Mouse (Mus musculus): ENCODE measurements around the gene Inava. TPM values are rescaled to one million over a fixed set of nuclear protein-coding genes. Genes with fewer than 3 reads are reported as not detected.

The Inava gene
- polyA plus RNA-seq, 1 experiment from 2014 or later = 40.3 TPM

DNA sequence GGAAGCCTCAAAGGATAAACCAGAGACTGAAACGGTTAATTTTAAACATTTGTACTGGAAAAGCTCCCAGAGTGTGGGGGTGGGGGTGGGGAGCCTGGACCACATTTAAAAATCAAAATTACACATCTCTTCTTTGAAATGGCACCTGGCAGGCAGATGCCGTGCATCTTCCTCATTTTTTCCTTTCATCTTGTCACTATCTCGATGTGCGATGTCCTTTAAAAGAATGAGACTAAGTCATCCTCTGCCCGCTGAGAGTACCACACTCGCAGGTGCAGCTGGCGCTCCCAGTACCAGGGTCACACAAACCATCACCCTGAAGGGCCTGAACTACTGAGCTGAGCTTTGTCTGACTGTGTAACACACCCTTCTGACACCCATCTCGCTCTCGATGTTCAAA is 24.4 kb upstream of the Inava start:
- peaks cover 6% of the 10 kb centered on the region; the same call in 1 of the 2 replicates for H3K4me1 ChIP-seq (ENCODE audit: control insufficient read depth, insufficient read depth, low read length)
- no peak overlapping the region for H3K9ac ChIP-seq (replicated peaks; ENCODE audit: low read depth, low read length)
- H3K9me3 ChIP-seq (ENCODE audit: control insufficient read depth, low read depth, low read length) = no peaks in the 10 kb centered on the region
- no peak overlapping the region for H3K4me3 ChIP-seq (ENCODE audit: low read depth, low read length)
- no peak overlapping the region for H3K4me2 ChIP-seq (replicated peaks; ENCODE audit: low read depth, low read length)
- H3K27ac ChIP-seq (ENCODE audit: low read length) = no peak overlapping the region
- WGBS = 66% methylated on average over 9 of the region's 9 CpGs
- ATAC-seq (ENCODE audit: insufficient number of reproducible peaks, insufficient read depth, low FRiP score, low read depth) = no peak
- H3K36me3 ChIP-seq (ENCODE audit: control insufficient read depth, insufficient read depth, low read length) = no peaks in the 10 kb centered on the region
- peaks cover 29% of the 10 kb centered on the region for H3K27me3 ChIP-seq (ENCODE audit: control insufficient read depth, insufficient read depth, low read length)

GRCm38 (mm10) chr1:136255657-136256056 is 21.6 kb upstream of the Inava start:
- no peak overlapping the region for H3K4me2 ChIP-seq (replicated peaks; ENCODE audit: low read depth, low read length)
- no peak overlapping the region for H3K27ac ChIP-seq (ENCODE audit: low read length)
- H3K4me3 ChIP-seq (ENCODE audit: low read depth, low read length) = no peak overlapping the region
- H3K9me3 ChIP-seq (ENCODE audit: control insufficient read depth, low read depth, low read length) = no peaks in the 10 kb centered on the region
- peaks cover 21% of the 10 kb centered on the region for H3K27me3 ChIP-seq (ENCODE audit: control insufficient read depth, insufficient read depth, low read length)
- H3K9ac ChIP-seq (replicated peaks; ENCODE audit: low read depth, low read length) = no peak overlapping the region
- 50% methylated on average over 8 of the region's 8 CpGs for WGBS
- no peaks in the 10 kb centered on the region for H3K36me3 ChIP-seq (ENCODE audit: control insufficient read depth, insufficient read depth, low read length)
- peaks cover 6% of the 10 kb centered on the region; the same call in 1 of the 2 replicates for H3K4me1 ChIP-seq (ENCODE audit: control insufficient read depth, insufficient read depth, low read length)
- ATAC-seq (ENCODE audit: insufficient number of reproducible peaks, insufficient read depth, low FRiP score, low read depth) = no peak

DNA sequence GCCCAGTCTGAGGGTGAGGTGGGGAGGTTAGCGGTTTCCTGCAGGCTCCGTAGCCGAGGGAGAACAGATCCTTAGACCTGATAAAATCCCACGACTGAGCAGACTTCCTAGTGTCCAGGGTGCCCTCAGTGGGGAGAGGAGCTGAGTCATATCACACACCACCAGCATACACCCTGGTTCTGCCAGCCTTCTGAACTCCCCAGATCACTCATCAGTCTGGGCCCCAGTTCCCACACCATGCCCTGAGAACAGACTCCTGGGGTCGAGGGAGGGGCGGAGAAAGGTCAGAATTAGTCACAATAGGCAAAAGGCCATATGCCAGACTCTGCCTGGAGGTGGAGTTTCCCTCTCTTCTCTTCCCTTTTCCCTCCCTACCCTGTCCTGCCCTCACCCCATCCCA is 21.1 kb upstream of the Inava start:
- H3K4me1 ChIP-seq (ENCODE audit: control insufficient read depth, insufficient read depth, low read length) = peaks cover 6% of the 10 kb centered on the region; the same call in 1 of the 2 replicates
- 38% methylated on average over 6 of the region's 6 CpGs for WGBS
- H3K4me2 ChIP-seq (replicated peaks; ENCODE audit: low read depth, low read length) = no peak overlapping the region
- H3K27ac ChIP-seq (ENCODE audit: low read length) = no peak overlapping the region
- no peak for ATAC-seq (ENCODE audit: insufficient number of reproducible peaks, insufficient read depth, low FRiP score, low read depth)
- no peak overlapping the region for H3K4me3 ChIP-seq (ENCODE audit: low read depth, low read length)
- peaks cover 16% of the 10 kb centered on the region for H3K27me3 ChIP-seq (ENCODE audit: control insufficient read depth, insufficient read depth, low read length)
- H3K9ac ChIP-seq (replicated peaks; ENCODE audit: low read depth, low read length) = no peak overlapping the region
- no peaks in the 10 kb centered on the region for H3K9me3 ChIP-seq (ENCODE audit: control insufficient read depth, low read depth, low read length)
- no peaks in the 10 kb centered on the region for H3K36me3 ChIP-seq (ENCODE audit: control insufficient read depth, insufficient read depth, low read length)

- H3K4me1 ChIP-seq (ENCODE audit: control insufficient read depth, insufficient read depth, low read length) = peaks cover under 1% of the 10 kb centered on the region; the same call in 1 of the 2 replicates
- H3K9ac ChIP-seq (replicated peaks; ENCODE audit: low read depth, low read length) = no peak overlapping the region
- H3K4me3 ChIP-seq (ENCODE audit: low read depth, low read length) = no peak overlapping the region
- H3K36me3 ChIP-seq (ENCODE audit: control insufficient read depth, insufficient read depth, low read length) = no peaks in the 10 kb centered on the region
- no peak overlapping the region for H3K4me2 ChIP-seq (replicated peaks; ENCODE audit: low read depth, low read length)
- ATAC-seq (ENCODE audit: insufficient number of reproducible peaks, insufficient read depth, low FRiP score, low read depth) = no peak
- WGBS = 64% methylated on average over 10 of the region's 10 CpGs
- no peaks in the 10 kb centered on the region for H3K9me3 ChIP-seq (ENCODE audit: control insufficient read depth, low read depth, low read length)
- H3K27ac ChIP-seq (ENCODE audit: low read length) = no peak overlapping the region
- peaks cover 10% of the 10 kb centered on the region; the same call in 1 of the 2 replicates for H3K27me3 ChIP-seq (ENCODE audit: control insufficient read depth, insufficient read depth, low read length)
Observed at GRCm38 (mm10) chr1:136254503-136255065, 20.5 kb upstream of the Inava start.

DNA sequence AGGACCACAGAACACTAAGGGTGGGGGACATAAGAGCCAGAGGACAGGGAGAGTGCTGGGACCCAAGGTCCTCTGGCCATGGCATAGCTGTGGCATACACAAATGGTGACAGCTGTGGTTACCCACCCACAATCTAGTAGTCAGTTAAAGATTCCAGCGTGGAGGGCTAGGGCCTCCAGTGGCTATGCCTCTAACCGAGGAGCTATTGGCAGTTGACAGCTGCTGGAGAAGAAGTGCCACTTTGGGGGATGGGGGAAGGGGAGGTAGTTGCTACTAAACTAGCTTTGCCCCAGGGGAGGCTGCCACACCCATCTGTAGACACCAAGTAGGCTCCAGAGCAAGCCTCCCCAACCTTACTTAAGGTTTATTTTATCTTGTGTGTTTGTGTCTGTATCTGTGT is 19.4 kb upstream of the Inava start:
- Histone ChIP-seq H3K4me1 (ENCODE audit: control insufficient read depth, insufficient read depth, low read length) (no peaks in the 10 kb centered on the region), H3K36me3 (ENCODE audit: control insufficient read depth, insufficient read depth, low read length) (no peaks in the 10 kb centered on the region), H3K9me3 (ENCODE audit: control insufficient read depth, low read depth, low read length) (no peaks in the 10 kb centered on the region), H3K27me3 (ENCODE audit: control insufficient read depth, insufficient read depth, low read length) (0 out of 2 replicates have a peak, but pooled peaks cover 5% of the 10 kb centered on the region), H3K4me3 (ENCODE audit: low read depth, low read length) (no peak overlapping the region), H3K27ac (ENCODE audit: low read length) (no peak overlapping the region), H3K9ac (replicated peaks; ENCODE audit: low read depth, low read length) (no peak overlapping the region), H3K4me2 (replicated peaks; ENCODE audit: low read depth, low read length) (no peak overlapping the region)
- ATAC-seq (ENCODE audit: insufficient number of reproducible peaks, insufficient read depth, low FRiP score, low read depth) = no peak
- WGBS = 18% methylated on average over 2 of the region's 2 CpGs

DNA sequence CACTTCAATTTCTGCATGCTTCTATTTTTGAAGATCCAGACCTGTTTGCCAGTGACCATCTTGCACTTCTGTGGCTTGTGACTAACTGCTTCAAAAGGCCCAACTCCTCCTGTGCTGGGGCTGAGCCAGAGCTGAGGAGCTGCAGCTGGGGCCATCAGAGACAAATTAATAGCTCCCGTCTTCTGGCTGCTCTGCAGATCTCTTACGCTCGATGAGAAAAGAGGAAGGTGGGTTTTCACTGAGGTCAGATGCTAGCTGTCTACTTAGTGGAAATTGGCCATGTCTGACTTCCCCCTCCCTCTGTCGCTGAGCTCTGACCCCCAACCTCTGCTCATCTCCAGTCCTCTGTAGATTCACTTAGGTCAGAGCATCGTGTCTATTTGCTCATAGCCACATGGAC is 15.6 kb upstream of the Inava start:
- no peak for ATAC-seq (ENCODE audit: insufficient number of reproducible peaks, insufficient read depth, low FRiP score, low read depth)
- Histone ChIP-seq H3K9me3 (ENCODE audit: control insufficient read depth, low read depth, low read length) (no peaks in the 10 kb centered on the region), H3K4me3 (ENCODE audit: low read depth, low read length) (no peak overlapping the region), H3K27me3 (ENCODE audit: control insufficient read depth, insufficient read depth, low read length) (no peaks in the 10 kb centered on the region), H3K9ac (replicated peaks; ENCODE audit: low read depth, low read length) (no peak overlapping the region), H3K36me3 (ENCODE audit: control insufficient read depth, insufficient read depth, low read length) (no peaks in the 10 kb centered on the region), H3K27ac (ENCODE audit: low read length) (no peak overlapping the region), H3K4me2 (replicated peaks; ENCODE audit: low read depth, low read length) (no peak overlapping the region), H3K4me1 (ENCODE audit: control insufficient read depth, insufficient read depth, low read length) (no peaks in the 10 kb centered on the region)
- 32% methylated on average over 5 of the region's 5 CpGs for WGBS

DNA sequence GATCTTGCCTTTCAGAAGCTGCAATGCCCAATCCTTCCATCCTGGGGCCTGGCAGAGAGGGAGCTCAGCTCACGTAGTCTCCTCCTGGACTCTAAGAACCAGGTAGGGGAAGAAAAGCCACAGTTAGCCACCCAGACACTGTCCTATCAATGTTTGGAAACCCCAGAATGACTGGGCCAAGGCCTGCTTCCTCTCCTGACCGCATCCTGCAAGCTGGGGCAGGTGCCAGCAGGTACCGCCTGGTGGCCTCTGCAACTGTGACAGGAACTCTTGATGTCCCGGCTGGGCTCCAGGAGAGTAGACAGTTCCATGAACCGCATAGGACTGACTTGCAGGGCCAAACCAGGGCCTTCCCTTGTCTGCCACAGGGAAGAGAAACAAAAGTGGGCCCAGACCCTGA is 13.3 kb upstream of the Inava start:
- Histone ChIP-seq H3K4me3 (ENCODE audit: low read depth, low read length) (no peak overlapping the region), H3K4me1 (ENCODE audit: control insufficient read depth, insufficient read depth, low read length) (no peaks in the 10 kb centered on the region), H3K36me3 (ENCODE audit: control insufficient read depth, insufficient read depth, low read length) (no peaks in the 10 kb centered on the region), H3K27ac (ENCODE audit: low read length) (no peak overlapping the region), H3K27me3 (ENCODE audit: control insufficient read depth, insufficient read depth, low read length) (no peaks in the 10 kb centered on the region), H3K4me2 (replicated peaks; ENCODE audit: low read depth, low read length) (no peak overlapping the region), H3K9me3 (ENCODE audit: control insufficient read depth, low read depth, low read length) (no peaks in the 10 kb centered on the region), H3K9ac (replicated peaks; ENCODE audit: low read depth, low read length) (no peak overlapping the region)
- WGBS = 85% methylated on average over 5 of the region's 5 CpGs
- no peak for ATAC-seq (ENCODE audit: insufficient number of reproducible peaks, insufficient read depth, low FRiP score, low read depth)

GRCm38 (mm10) chr1:136244469-136244868 is 10.4 kb upstream of the Inava start:
- 77% methylated on average over 5 of the region's 5 CpGs for WGBS
- no peaks in the 10 kb centered on the region for H3K27me3 ChIP-seq (ENCODE audit: control insufficient read depth, insufficient read depth, low read length)

GRCm38 (mm10) chr1:136241801-136242200 is 7.7 kb upstream of the Inava start:
- Histone ChIP-seq H3K4me3 (ENCODE audit: low read depth, low read length) (no peak overlapping the region), H3K36me3 (ENCODE audit: control insufficient read depth, insufficient read depth, low read length) (no peaks in the 10 kb centered on the region)
- ATAC-seq (ENCODE audit: insufficient number of reproducible peaks, insufficient read depth, low FRiP score, low read depth) = no peak

More at GRCm38 (mm10) chr1:136244469-136244868, 10.4 kb upstream of the Inava start:
- Histone ChIP-seq H3K9me3 (ENCODE audit: control insufficient read depth, low read depth, low read length) (no peaks in the 10 kb centered on the region), H3K27ac (ENCODE audit: low read length) (no peak overlapping the region), H3K9ac (replicated peaks; ENCODE audit: low read depth, low read length) (no peak overlapping the region), H3K36me3 (ENCODE audit: control insufficient read depth, insufficient read depth, low read length) (no peaks in the 10 kb centered on the region), H3K4me3 (ENCODE audit: low read depth, low read length) (no peak overlapping the region), H3K4me1 (ENCODE audit: control insufficient read depth, insufficient read depth, low read length) (no peaks in the 10 kb centered on the region), H3K4me2 (replicated peaks; ENCODE audit: low read depth, low read length) (no peak overlapping the region)
- no peak for ATAC-seq (ENCODE audit: insufficient number of reproducible peaks, insufficient read depth, low FRiP score, low read depth)

More at GRCm38 (mm10) chr1:136241801-136242200, 7.7 kb upstream of the Inava start:
- Histone ChIP-seq H3K4me2 (replicated peaks; ENCODE audit: low read depth, low read length) (no peak overlapping the region), H3K27me3 (ENCODE audit: control insufficient read depth, insufficient read depth, low read length) (no peaks in the 10 kb centered on the region), H3K9ac (replicated peaks; ENCODE audit: low read depth, low read length) (no peak overlapping the region), H3K9me3 (ENCODE audit: control insufficient read depth, low read depth, low read length) (no peaks in the 10 kb centered on the region), H3K4me1 (ENCODE audit: control insufficient read depth, insufficient read depth, low read length) (no peaks in the 10 kb centered on the region), H3K27ac (ENCODE audit: low read length) (no peak overlapping the region)
- 84% methylated on average over 7 of the region's 7 CpGs for WGBS

All from stomach, embryonic 14.5 days (tissue).